Mouse (Mus musculus) heart, postnatal 14 days (tissue): ENCODE results near the gene Ccdc171. TPM values are rescaled to one million over a fixed set of nuclear protein-coding genes. Genes with fewer than 3 reads are reported as not detected.

ENCODE experiments used
- DNase-seq, 2 experiments: peaks; one replicate each; pipeline ENCODE4 v3.0.0; 2021 to 2022
- intact Hi-C: fragments of 180-260 bp; cut with DNase I; formaldehyde crosslinking; loops from one replicate; pipeline ENCODE4 v1.15.1; 2025
- total RNA-seq, 2 experiments: library from RNA; stranded (reverse); gene quantifications; 2 replicates each; pipeline ENCODE4 v1.2.3; 2021

Gene Ccdc171
- total RNA-seq, 2 experiments from 2014 or later: 1.2 to 1.3 TPM

GRCm38 (mm10) chr4:83878236-83878635, 352.9 kb downstream of the Ccdc171 start:
- intact Hi-C loops: no loop called here
- DNase-seq: no peak

- intact Hi-C loops: no loop called here
- no peak for DNase-seq
Measured at GRCm38 (mm10) chr4:83888459-83889054, 363.2 kb downstream of the Ccdc171 start.

GRCm38 (mm10) chr4:83902081-83902645, 376.8 kb downstream of the Ccdc171 start:
- intact Hi-C loops: loop anchor here (10.0 kb wide), 1 partner anchor 107 kb away; no protein-coding TSS in a partner anchor
- DNase-seq: peak in 1 of 2 experiments; percentile 8

Other genes starting within 250 kb of the Ccdc171 start
- gene Ttc39b, start 201.3 kb upstream of the Ccdc171 start, total RNA-seq: 10 to 100 TPM; 13.4 to 17.7 TPM
- gene Snapc3, start 107.8 kb upstream of the Ccdc171 start, total RNA-seq: 10 to 100 TPM; 21.1 to 22.5 TPM
- 10 to 100 TPM; 19.0 to 24.4 TPM for gene Psip1, start 39.1 kb upstream of the Ccdc171 start, total RNA-seq